Mouse (Mus musculus): ENCODE data around the gene Zfp57.

DNA sequence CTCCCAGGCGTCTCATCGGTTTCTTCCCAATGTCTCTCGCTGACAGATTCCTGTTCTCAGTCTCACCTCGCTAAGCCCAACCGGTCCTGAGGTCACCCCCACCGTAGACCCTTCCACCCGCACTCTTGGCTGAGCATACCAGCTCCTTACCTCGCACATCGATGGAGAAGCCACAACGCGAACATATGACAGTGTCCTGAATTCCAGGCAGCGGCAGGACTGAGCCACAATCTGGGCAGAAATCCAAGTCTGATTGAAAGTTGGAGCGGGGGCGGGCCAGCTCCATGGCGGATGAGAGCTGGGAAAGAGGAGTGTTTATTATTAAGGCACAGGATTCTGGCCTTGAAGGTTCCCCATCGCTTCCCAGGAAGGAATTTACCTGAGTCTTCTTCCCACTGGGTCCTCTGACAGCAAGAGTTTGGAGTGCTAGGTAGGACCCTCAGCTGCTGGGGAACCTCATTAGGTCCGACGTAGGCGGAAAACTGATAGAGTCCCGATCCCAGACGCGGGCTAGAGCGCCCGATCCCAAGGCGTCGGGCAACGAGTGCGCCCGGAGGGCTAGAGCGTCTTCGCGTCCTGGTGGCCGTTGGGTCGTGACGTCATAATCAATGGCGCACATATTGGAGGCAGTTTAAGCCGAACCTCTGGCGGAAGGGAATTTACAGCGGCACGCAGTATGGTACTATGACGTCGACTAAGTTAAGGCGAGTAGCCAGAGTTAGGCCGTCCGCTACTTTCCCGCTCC lies 42.8 kb upstream of the Zfp57 start, which contains the start of the genes Znrd1 and Znrd1as:
- no peak for TF ChIP-seq FLI1 (IDR thresholded peaks at IDR 0.05; ENCODE audit: low read length)
- no peak for TF ChIP-seq GATA1 (IDR thresholded peaks at IDR 0.05; ENCODE audit: borderline replicate concordance, low read length)
